Mouse (Mus musculus) hindbrain, embryonic 16.5 days (tissue): ENCODE results near the gene Ctla2b. TPM values are rescaled to one million over a fixed set of nuclear protein-coding genes. Genes with fewer than 3 reads are reported as not detected.

ENCODE experiments used
- ATAC-seq: fragments of 200-750 bp; cut with Nextera tagmentation; 2 replicates; pipeline ENCODE4 v1.8.0; 2017; ENCODE audit warnings: moderate TSS enrichment, moderate library complexity
- H3K27ac ChIP-seq: fragments of 300-500 bp; sonication (generic); 2 replicates; pipeline ENCODE4 v1.5.1; 2014; ENCODE audit warnings: low read depth, mild to moderate bottlenecking, control low read depth, low read length, moderate library complexity
- H3K27me3 ChIP-seq: fragments of 300-500 bp; sonication (generic); replicated peaks from 2 replicates; pipeline ENCODE4 v1.6.1; 2014; ENCODE audit warnings: low read length; ENCODE audit not compliant: control insufficient read depth, insufficient read depth
- H3K36me3 ChIP-seq: fragments of 300-500 bp; sonication (generic); 2 replicates; pipeline ENCODE4 v1.6.1; 2014; ENCODE audit warnings: mild to moderate bottlenecking, low read length, moderate library complexity, mixed read lengths; ENCODE audit not compliant: control insufficient read depth, insufficient read depth
- H3K4me1 ChIP-seq: fragments of 300-500 bp; sonication (generic); 2 replicates; pipeline ENCODE4 v1.6.1; 2014; ENCODE audit warnings: low read depth, low read length; ENCODE audit not compliant: control insufficient read depth, insufficient read depth
- H3K4me2 ChIP-seq: fragments of 300-500 bp; sonication (generic); 2 replicates; pipeline ENCODE4 v1.6.1; 2014; ENCODE audit warnings: mild to moderate bottlenecking, low read length, control low read depth, moderate library complexity
- H3K4me3 ChIP-seq: fragments of 300-500 bp; sonication (generic); 2 replicates; pipeline ENCODE4 v1.5.1; 2014; ENCODE audit warnings: mild to moderate bottlenecking, low read length, control low read depth, moderate library complexity
- H3K9ac ChIP-seq: fragments of 300-500 bp; sonication (generic); 2 replicates; pipeline ENCODE4 v1.6.1; 2014; ENCODE audit warnings: low read depth, mild to moderate bottlenecking, control low read depth, low read length, moderate library complexity
- H3K9me3 ChIP-seq: fragments of 300-500 bp; sonication (generic); 2 replicates; pipeline ENCODE4 v1.6.1; 2014; ENCODE audit warnings: mild to moderate bottlenecking, low read length, moderate library complexity; ENCODE audit not compliant: control insufficient read depth
- WGBS: fragments of 180-500 bp; shearing (Covaris S2); extraction: QIAGEN DNeasy Blood & Tissue Kit; methylation state at CpG from one replicate; pipeline ENCODE4 v1.1.7; 2014; 5-methylcytosine and 5-hydroxymethylcytosine counted together
- polyA plus RNA-seq: library from polyadenylated mRNA; unstranded; fragments of >200 nt; fragmentation: Nextera tagmentation; extraction: Ambion mirVana; gene quantifications from 2 replicates; pipeline ENCODE4 v1.2.1, GENCODE M21; 2015

The Ctla2b gene
- polyA plus RNA-seq, 1 experiment from 2014 or later = 1.6 TPM

- no peak for ATAC-seq
- Histone ChIP-seq H3K9me3 (no peaks in the 10 kb centered on the region), H3K27ac (no peak overlapping the region), H3K4me2 (no peak overlapping the region), H3K4me3 (no peak overlapping the region), H3K4me1 (no peaks in the 10 kb centered on the region), H3K36me3 (no peaks in the 10 kb centered on the region), H3K9ac (no peak overlapping the region), H3K27me3 (no peaks in the 10 kb centered on the region)
- 88% methylated on average over 4 of the region's 4 CpGs for WGBS
These were observed 48.8 kb downstream of the Ctla2b start for GRCm38 (mm10) chr13:60848241-60849120.

Other genes with a start within 250 kb of the Ctla2b start
- not detected in 2 replicates for gene BC051665, start 111.1 kb downstream of the Ctla2b start, polyA plus RNA-seq
- gene Ctsll3, start 94.6 kb downstream of the Ctla2b start, polyA plus RNA-seq = not detected in 2 replicates
- gene 4930486L24Rik, start 33.0 kb downstream of the Ctla2b start, polyA plus RNA-seq = 0.33 TPM in 1 of 2 replicates, not detected in the other
- gene Gm49392, start 553 bp downstream of the Ctla2b start, polyA plus RNA-seq = 0.35 TPM in 1 of 2 replicates, not detected in the other
- not detected in 2 replicates for gene Tpbpb, start 7.4 kb upstream of the Ctla2b start, polyA plus RNA-seq
- gene Gm49393, start 38.1 kb upstream of the Ctla2b start, polyA plus RNA-seq = 0.36 TPM in 1 of 2 replicates, not detected in the other
- gene Gm49391, start 39.1 kb upstream of the Ctla2b start, polyA plus RNA-seq = 0.65 and 1.3 TPM in 2 replicates
- 18.7 and 26.9 TPM in 2 replicates for gene Ctla2a, start 39.2 kb upstream of the Ctla2b start, polyA plus RNA-seq
- gene Tpbpa, start 44.5 kb upstream of the Ctla2b start, polyA plus RNA-seq = not detected in 2 replicates
- not detected in 2 replicates for gene Ctsj, start 108.5 kb upstream of the Ctla2b start, polyA plus RNA-seq
- not detected in 2 replicates for gene Ctsq, start 143.2 kb upstream of the Ctla2b start, polyA plus RNA-seq